Mouse (Mus musculus) spleen, adult 2 months (tissue): ENCODE measurements around the gene Fuca1. TPM values are rescaled to one million over a fixed set of nuclear protein-coding genes. Genes with fewer than 3 reads are reported as not detected.
"Not testable (repeated sequence)": the region's sequence is repeated elsewhere in the genome, so short reads cannot be mapped to it uniquely, and the experiment has no call there.

Experiments used
- DNase-seq, 2 experiments: peaks; one replicate each; pipeline versions ENCODE4 v3.0.0 to v3.0.0-alpha.2; 2012 to 2021; ENCODE audit warnings: low spot score in 2 of 2, low read depth in 1 of 2
- H3K27ac ChIP-seq: fragments of 200-500 bp; 2 replicates; pipeline ENCODE4 v1.5.1; 2012; ENCODE audit warnings: low read length, inconsistent platforms; ENCODE audit not compliant: insufficient read depth
- H3K27me3 ChIP-seq: fragments of 200-500 bp; 2 replicates; pipeline ENCODE4 v1.6.1; 2012; ENCODE audit warnings: mild to moderate bottlenecking, moderate library complexity, low read length, inconsistent platforms; ENCODE audit not compliant: control insufficient read depth, insufficient read depth
- H3K36me3 ChIP-seq: fragments of 200-500 bp; 2 replicates; pipeline ENCODE4 v1.6.1; 2012; ENCODE audit warnings: mild to moderate bottlenecking, low read length, inconsistent platforms; ENCODE audit not compliant: control insufficient read depth, insufficient read depth
- H3K4me1 ChIP-seq: fragments of 200-500 bp; 2 replicates; pipeline ENCODE4 v1.6.1; 2011; ENCODE audit warnings: inconsistent platforms; ENCODE audit not compliant: control insufficient read depth, insufficient read depth, insufficient read length
- H3K4me3 ChIP-seq: fragments of 200-500 bp; 2 replicates; pipeline ENCODE4 v1.5.1; 2011; ENCODE audit warnings: mild to moderate bottlenecking, inconsistent platforms; ENCODE audit not compliant: insufficient read depth, insufficient read length; ENCODE audit errors: extremely low read depth
- CTCF ChIP-seq: fragments of 200-500 bp; IDR thresholded peaks from 2 replicates; pipeline ENCODE4 v1.5.1; 2011; ENCODE audit warnings: mild to moderate bottlenecking, inconsistent platforms; ENCODE audit not compliant: insufficient read depth, insufficient read length, insufficient replicate concordance; ENCODE audit errors: extremely low read depth
- POLR2A ChIP-seq: fragments of 200-500 bp; IDR thresholded peaks from 2 replicates; pipeline ENCODE4 v1.6.1; 2011; ENCODE audit warnings: low read depth, low read length, inconsistent platforms
- WGBS: fragments of 180-500 bp; shearing (Covaris S2); methylation state at CpG from one replicate; pipeline ENCODE4 v1.1.7; 2018; 5-methylcytosine and 5-hydroxymethylcytosine counted together
- polyA plus RNA-seq: library from polyadenylated mRNA; depleted of rRNA; stranded (reverse); fragments of >200 nt; gene quantifications from 2 replicates; pipeline ENCODE4 v1.2.3, GENCODE M21; 2012

The Fuca1 gene
- polyA plus RNA-seq, 1 experiment = 45.7 TPM

DNA sequence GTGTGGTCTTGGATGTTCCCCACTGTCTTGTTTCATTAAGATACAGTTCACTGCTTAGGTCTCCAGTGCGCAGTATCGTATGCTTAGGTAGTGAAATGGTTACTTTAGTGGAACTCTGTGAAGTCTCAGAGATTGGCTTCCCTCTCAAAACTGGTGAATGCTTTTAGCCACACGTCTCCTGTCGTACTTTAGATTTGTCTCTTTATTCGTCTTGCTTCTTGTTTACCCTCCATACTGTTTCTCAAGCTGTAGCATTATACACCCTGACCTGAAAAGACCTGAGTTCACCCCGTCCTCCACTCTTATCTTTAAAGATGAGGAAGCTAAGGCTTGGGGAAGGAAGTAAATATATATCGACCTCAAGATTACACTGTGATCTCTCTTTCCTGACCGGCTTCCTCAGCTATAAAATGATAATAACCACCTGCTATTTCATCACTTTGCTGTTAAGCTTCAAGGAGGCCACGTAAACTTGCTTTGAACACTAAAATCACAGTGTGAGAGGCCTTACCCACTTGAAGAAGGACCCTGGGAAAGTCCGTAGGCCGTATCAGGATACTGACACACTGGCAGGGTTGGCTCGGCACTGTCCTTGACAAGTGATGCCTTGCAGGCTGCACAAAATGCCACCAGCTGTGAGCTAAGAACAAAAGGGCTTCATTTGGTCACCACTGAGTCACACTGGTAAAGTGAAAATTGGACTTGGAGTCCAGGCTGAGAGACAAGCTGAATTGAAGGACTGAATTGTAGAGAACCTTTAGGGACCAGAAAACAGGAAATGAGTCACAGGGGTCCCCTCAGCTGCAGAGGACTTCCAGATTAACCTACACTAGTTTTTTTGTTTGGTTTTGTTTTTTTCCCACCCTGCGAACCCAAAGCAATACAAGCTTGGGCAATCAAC is 52.6 kb downstream of the Fuca1 start:
- TF ChIP-seq CTCF (no peak), POLR2A (no peak)
- Histone ChIP-seq H3K36me3 (peaks cover 33% of the 10 kb centered on the region), H3K4me3 (peak overlapping the region; percentile 85), H3K27me3 (no peaks in the 10 kb centered on the region), H3K27ac (peak overlapping the region; percentile 71), H3K4me1 (peaks cover 8% of the 10 kb centered on the region; the same call in 1 of the 2 replicates)
- DNase-seq = no peak
- WGBS = 21% methylated on average over 13 of the region's 13 CpGs

DNA sequence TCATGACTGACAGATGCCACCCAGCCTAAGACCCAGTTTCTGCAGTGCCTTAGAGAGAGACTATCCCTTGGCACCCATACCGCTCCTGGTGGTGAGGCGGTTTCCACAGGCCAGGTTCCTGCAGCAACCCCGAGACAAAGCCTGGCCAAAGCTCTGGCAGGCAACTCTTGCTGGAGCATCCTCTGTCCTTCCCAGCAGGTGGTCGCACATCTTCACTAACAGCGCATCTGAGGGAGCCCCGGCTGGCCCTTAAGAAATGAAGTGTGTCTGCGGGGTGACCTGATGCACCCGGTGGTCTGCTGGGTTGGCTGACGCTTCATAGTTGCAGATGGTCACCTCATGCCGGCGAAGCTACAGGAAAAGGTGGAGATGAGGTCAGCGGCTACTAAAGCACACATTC is 55.6 kb downstream of the Fuca1 start:
- no peak for TF ChIP-seq CTCF
- no peak for TF ChIP-seq POLR2A
- Histone ChIP-seq H3K4me1 (peaks cover 8% of the 10 kb centered on the region; the same call in 1 of the 2 replicates), H3K4me3 (no peak overlapping the region), H3K36me3 (peaks cover 17% of the 10 kb centered on the region), H3K27me3 (no peaks in the 10 kb centered on the region), H3K27ac (no peak overlapping the region)
- 97% methylated on average over 12 of the region's 12 CpGs for WGBS
- no peak for DNase-seq

DNA sequence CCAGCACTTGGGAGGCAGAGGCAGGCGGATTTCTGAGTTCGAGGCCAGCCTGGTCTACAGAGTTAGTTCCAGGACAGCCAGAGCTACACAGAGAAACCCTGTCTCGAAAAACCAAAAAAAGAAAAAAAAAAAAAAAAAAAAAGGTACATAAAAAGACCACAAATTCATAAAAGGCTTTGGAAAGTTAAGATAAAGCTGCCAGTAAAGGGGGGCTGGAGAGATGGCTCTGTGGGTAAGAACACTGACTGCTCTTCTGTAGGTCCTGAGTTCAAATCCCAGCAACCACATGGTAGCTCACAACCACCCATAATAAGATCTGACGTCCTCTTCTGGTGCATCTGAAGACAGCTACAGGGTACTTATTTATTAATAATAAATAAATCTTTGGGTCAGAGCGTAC is 59.7 kb downstream of the Fuca1 start:
- peaks cover 26% of the 10 kb centered on the region for H3K36me3 ChIP-seq
- not testable (repeated sequence) for H3K4me1 ChIP-seq

DNA sequence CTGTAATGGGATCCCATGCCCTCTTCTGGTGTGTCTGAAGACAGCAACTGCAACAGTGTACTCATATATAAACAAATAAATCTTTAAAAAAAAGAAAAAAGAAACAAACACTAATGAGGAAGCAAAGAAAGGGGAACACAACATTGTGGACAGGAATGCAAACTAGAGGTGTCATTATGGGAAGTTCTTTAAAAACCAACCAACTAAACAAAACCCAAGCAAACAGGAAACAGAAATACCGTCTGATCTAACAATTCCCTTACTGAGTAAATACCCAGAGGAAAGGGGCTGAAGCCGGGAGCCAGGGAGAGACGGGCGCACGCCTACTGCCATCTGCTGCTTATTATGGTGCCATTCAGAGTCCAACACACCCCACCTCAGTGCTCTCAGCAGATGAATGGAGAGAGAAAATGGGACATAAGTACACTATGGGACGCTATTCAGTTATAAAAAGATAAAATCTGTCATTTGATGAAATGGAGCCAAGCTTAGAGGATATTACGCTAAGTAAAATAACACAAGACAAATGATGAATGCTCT is 61.1 kb downstream of the Fuca1 start:
- H3K27ac ChIP-seq = peak overlapping the region; percentile 63; the same call in 1 of the 2 replicates
- H3K4me3 ChIP-seq = no peak overlapping the region
- no peaks in the 10 kb centered on the region for H3K27me3 ChIP-seq
- no peak for TF ChIP-seq CTCF
- no peak for TF ChIP-seq POLR2A
- WGBS = 70% methylated on average over 7 of the region's 7 CpGs
- peaks cover 19% of the 10 kb centered on the region for H3K36me3 ChIP-seq
- H3K4me1 ChIP-seq = no peaks in the 10 kb centered on the region; the same call in 1 of the 2 replicates
- DNase-seq = no peak

More for the DNA sequence above, 59.7 kb downstream of the Fuca1 start:
- WGBS = 89% methylated on average over 5 of the region's 5 CpGs
- H3K4me3 ChIP-seq, H3K27ac ChIP-seq, H3K27me3 ChIP-seq, DNase-seq: not testable (repeated sequence)

DNA sequence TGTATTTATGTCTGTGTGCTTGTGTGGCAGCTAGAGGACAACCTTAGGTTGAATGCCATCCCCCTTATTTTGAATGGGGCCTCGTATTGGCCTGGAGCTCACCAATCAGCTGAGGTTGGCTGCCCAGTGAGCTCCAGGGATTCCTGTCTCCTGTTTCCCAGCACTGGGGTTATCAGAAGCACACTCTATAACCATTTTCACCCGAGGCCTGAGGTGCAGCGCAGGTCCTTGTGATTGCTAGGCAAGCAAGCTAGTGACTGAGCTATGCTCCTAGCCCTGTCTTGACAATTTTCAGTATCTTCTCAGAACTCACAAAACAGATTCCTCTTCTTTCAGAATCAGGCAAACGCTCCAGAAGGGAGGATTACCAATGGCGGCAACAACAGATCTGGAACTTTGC is 64.0 kb downstream of the Fuca1 start:
- no peaks in the 10 kb centered on the region; the same call in 1 of the 2 replicates for H3K4me1 ChIP-seq
- no peak overlapping the region for H3K27ac ChIP-seq
- 95% methylated on average over 5 of the region's 5 CpGs for WGBS
- no peak overlapping the region for H3K4me3 ChIP-seq
- no peak for TF ChIP-seq CTCF
- no peak for TF ChIP-seq POLR2A
- peaks cover 13% of the 10 kb centered on the region for H3K36me3 ChIP-seq
- no peaks in the 10 kb centered on the region for H3K27me3 ChIP-seq
- DNase-seq = no peak

DNA sequence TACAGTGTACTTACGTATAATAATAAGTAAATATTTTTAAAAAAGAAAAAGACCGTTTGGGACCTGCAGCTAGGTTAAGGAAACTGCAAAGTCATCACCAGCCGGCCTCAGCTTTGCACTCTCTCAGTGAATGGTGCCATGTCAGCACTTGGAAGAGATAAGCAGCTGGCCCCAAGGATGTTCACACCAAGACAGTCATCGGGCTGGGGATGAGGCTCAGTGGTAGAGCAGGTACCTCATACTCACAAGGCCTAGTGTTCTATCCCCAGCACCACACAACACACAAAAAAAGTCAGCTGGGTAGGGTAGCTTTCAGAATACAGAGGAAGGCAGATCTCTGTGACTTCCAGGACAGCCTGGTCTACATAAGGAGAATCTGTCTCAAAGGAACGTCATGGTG is 64.7 kb downstream of the Fuca1 start:
- no peak for TF ChIP-seq POLR2A
- TF ChIP-seq CTCF = no peak
- DNase-seq = no peak
- H3K4me3 ChIP-seq = no peak overlapping the region
- 78% methylated on average over 5 of the region's 5 CpGs for WGBS
- H3K4me1 ChIP-seq = no peaks in the 10 kb centered on the region; the same call in 1 of the 2 replicates
- peaks cover 13% of the 10 kb centered on the region for H3K36me3 ChIP-seq
- no peaks in the 10 kb centered on the region for H3K27me3 ChIP-seq
- no peak overlapping the region for H3K27ac ChIP-seq

DNA sequence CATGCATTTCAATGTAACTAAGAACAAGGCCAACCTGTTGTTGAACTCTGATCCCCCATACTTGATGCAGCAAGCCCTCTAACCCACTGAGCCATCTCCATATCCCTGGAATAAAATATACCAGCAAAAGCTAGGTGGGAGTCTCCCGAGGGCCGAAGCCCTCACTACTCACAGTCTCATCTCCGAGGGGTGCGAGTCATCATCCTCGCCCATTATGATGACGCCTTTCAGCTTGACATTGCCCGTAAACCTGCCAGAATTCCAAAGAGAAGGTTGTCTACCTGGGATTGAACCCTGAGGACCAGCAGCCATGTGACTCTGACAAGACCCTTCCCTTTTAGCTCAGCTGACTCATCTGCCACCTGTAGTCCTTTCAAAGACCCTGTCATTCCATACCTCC is 65.2 kb downstream of the Fuca1 start:
- Histone ChIP-seq H3K4me3 (no peak overlapping the region), H3K4me1 (no peaks in the 10 kb centered on the region; the same call in 1 of the 2 replicates), H3K27ac (no peak overlapping the region), H3K36me3 (peaks cover 13% of the 10 kb centered on the region), H3K27me3 (no peaks in the 10 kb centered on the region)
- WGBS = 92% methylated on average over 7 of the region's 7 CpGs
- DNase-seq = no peak
- TF ChIP-seq POLR2A (no peak), CTCF (no peak)
